Mouse (Mus musculus): ENCODE results near the gene Gm10715.
A peak's percentile ranks its signal among the peaks of the same experiment; 100 is the strongest.
"Not testable (repeated sequence)": the region's sequence is repeated elsewhere in the genome, so short reads cannot be mapped to it uniquely, and the experiment has no call there.

The Gm10715 gene

DNA sequence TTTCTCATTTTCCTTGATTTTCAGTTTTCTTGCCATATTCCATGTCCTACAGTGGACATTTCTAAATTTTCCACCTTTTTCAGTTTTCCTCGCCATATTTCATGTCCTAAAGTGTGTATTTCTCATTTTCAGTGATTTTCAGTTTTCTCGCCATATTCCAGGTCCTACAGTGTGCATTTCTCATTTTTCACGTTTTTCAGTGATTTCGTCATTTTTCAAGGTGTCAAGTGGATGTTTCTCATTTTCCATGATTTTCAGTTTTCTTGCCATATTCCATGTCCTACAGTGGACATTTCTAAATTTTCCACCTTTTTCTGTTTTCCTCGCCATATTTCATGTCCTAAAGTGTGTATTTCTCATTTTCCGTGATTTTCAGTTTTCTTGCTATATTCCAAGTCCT, 11.0 kb upstream of the Gm10715 start:
- peak; percentile 2 for DNase-seq

DNA sequence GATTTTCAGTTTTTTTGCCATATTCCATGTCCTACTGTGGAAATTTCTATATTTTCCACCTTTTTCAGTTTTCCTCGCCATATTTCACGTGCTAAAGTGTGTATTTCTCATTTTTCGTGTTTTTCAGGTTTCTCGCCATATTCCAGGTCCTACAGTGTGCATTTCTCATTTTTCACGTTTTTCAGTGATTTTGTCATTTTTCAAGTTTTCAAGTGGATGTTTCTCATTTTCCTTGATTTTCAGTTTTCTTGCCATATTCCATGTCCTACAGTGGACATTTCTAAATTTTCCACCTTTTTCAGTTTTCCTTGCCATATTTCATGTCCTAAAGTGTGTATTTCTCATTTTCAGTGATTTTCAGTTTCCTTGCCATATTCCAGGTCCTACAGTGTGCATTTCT, 10.5 kb upstream of the Gm10715 start:
- DNase-seq, result not testable (repeated sequence)

DNA sequence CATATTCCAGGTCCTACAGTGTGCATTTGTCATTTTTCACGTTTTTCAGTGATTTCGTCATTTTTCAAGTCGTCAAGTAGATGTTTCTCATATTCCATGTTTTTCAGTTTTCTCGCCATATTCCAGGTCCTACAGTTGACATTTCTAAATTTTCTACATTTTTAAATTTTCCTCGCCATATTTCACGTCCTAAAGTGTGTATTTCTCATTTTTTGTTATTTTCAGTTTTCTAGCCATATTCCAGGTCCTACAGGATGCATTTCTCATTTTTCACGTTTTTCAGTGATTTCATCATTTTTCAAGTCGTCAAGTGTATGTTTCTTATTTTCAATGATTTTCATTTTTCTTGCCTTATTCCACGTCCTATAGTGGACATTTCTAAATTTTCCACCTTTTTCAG, 9.9 kb upstream of the Gm10715 start:
- DNase-seq, result not testable (repeated sequence)

DNA sequence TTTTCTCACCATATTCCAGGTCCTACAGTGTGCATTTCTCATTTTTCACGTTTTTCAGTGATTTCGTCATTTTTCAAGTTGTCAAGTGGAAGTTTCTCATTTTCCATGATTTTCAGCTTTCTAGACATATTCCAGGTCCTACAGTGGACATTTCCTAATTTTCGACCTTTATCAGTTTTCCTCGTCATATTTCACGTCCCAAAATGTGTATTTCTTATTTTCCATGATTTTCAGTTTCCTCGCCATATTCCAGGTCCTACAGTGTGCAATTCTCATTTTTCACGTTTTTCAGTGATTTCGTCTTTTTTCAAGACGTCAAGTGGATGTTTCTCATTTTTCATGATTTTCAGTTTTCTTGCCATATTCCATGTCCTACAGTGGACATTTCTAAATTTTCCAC, 9.5 kb upstream of the Gm10715 start:
- DNase-seq, result not testable (repeated sequence)

DNA sequence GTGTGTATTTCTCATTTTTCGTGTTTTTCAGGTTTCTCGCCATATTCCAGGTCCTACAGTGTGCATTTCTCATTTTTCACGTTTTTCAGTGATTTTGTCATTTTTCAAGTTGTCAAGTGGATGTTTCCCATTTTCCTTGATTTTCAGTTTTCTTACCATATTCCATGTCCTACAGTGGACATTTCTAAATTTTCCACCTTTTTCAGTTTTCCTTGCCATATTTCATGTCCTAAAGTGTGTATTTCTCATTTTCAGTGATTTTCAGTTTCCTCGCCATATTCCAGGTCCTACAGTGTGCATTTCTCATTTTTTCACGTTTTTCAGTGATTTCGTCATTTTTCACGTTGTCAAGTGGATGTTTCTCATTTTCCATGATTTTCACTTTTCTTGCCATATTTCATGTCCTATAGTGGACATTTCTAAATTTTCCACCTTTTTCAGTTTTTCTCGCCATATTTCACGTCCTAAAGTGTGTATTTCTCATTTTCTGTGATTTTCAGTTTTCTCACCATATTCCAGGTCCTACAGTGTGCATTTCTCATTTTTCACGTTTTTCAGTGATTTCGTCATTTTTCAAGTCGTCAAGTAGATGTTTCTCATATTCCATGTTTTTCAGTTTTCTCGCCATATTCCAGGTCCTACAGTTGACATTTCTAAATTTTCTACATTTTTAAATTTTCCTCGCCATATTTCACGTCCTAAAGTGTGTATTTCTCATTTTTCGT, 7.2 kb upstream of the Gm10715 start:
- DNase-seq, result not testable (repeated sequence)

DNA sequence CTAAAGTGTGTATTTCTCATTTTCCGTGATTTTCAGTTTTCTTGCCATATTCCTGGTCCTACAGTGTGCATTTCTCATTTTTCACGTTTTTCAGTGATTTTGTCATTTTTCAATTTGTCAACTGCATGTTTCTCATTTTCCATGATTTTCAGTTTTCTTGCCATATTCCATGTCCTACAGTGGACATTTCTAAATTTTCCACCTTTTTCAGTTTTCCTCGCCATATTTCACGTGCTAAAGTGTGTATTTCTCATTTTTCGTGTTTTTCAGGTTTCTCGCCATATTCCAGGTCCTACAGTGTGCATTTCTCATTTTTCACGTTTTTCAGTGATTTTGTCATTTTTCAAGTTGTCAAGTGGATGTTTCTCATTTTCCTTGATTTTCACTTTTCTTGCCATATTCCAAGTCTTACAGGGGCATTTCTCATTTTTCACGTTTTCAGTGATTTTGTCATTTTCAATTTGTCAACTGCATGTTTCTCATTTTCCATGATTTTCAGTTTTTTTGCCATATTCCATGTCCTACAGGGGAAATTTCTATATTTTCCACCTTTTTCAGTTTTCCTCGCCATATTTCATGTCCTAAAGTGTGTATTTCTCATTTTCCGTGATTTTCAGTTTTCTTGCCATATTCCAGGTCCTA, 5.9 kb upstream of the Gm10715 start:
- not testable (repeated sequence) for DNase-seq

DNA sequence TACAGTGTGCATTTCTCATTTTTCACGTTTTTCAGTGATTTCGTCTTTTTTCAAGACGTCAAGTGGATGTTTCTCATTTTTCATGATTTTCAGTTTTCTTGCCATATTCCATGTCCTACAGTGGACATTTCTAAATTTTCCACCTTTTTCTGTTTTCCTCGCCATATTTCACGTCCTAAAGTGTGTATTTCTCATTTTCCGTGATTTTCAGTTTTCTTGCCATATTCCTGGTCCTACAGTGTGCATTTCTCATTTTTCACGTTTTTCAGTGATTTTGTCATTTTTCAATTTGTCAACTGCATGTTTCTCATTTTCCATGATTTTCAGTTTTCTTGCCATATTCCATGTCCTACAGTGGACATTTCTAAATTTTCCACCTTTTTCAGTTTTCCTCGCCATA, 2.4 kb upstream of the Gm10715 start, which contains the start of gene Gm17535:
Gene Gm17535, plus strand, starts transcription at position 301 of the 400 bp plus-strand sequence.
- not testable (repeated sequence) for DNase-seq

DNA sequence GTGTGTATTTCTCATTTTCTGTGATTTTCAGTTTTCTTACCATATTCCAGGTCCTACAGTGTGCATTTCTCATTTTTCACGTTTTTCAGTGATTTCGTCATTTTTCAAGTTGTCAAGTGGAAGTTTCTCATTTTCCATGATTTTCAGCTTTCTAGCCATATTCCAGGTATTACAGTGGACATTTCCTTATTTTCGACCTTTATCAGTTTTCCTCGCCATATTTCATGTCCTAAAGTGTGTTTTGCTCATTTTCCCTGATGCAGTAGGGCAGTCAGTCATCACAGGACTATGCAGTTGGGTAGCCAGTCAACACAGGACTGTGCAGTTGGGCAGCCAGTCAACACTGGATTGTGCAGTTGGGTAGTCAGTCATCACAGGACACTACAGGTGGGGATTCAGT, 1.5 kb downstream of the Gm10715 start:
- not testable (repeated sequence) for DNase-seq
